11 mouse cellular contexts compared by ENCODE assay signal in genomic region chr16:89972854-89973487, GRCm38 (mm10).
A peak's percentile ranks its signal among the peaks of the same experiment; 100 is the strongest.
DNase-seq lines count a peak whose midpoint lies in the region; ATAC-seq lines count a peak whose summit lies in the region.
"Had no signal": no experiment of that assay in that cellular context is flagged by ENCODE, and none has a peak within 500 bp of the region (broad histone marks: within the 10 kb centered on the region; RNA-seq: fewer than 3 reads in every experiment).

No protein-coding gene starts in this region.

- no peak overlapping the region for H3K27ac ChIP-seq in hindbrain, embryonic 16.5 days (ENCODE audit: low read depth, low read length)
- no peak overlapping the region for H3K27ac ChIP-seq in heart, embryonic 11.5 days (ENCODE audit: low read depth, low read length)
- H3K27ac ChIP-seq: forebrain, embryonic 10.5 days had no signal

- H3K4me2 ChIP-seq in hindbrain, embryonic 16.5 days (ENCODE audit: low read length), result no peak overlapping the region
- H3K4me2 ChIP-seq in heart, embryonic 11.5 days, result no peak overlapping the region
- H3K4me2 ChIP-seq: liver, embryonic 11.5 days had no signal

- no peaks in the 10 kb centered on the region for H3K36me3 ChIP-seq in hindbrain, embryonic 16.5 days (ENCODE audit: control insufficient read depth, insufficient read depth, low read length)
- H3K36me3 ChIP-seq in heart, embryonic 11.5 days (ENCODE audit: control insufficient read depth, insufficient read depth, low read length), result no peaks in the 10 kb centered on the region
- H3K36me3 ChIP-seq: forebrain, embryonic 10.5 days had no signal

- intact Hi-C loops in left cerebral cortex, postnatal 10 days (cut with DNase I), result no loop called here

- peak; percentile 69 for ATAC-seq in monocyte, adult 5-6 weeks (replicated peaks; ENCODE audit: insufficient number of reproducible peaks, low FRiP score, low TSS enrichment, poor library complexity, severe bottlenecking)
- ATAC-seq in hindbrain, embryonic 16.5 days, result no peak
- ATAC-seq in heart, embryonic 11.5 days (replicated peaks; ENCODE audit: insufficient number of reproducible peaks, low FRiP score, low TSS enrichment), result no peak

- H3K27me3 ChIP-seq in hindbrain, embryonic 16.5 days (replicated peaks; ENCODE audit: control insufficient read depth, insufficient read depth, low read length), result no peaks in the 10 kb centered on the region
- H3K27me3 ChIP-seq in heart, embryonic 11.5 days (ENCODE audit: control insufficient read depth, insufficient read depth, low read length), result no peaks in the 10 kb centered on the region

- 95% methylated on average over 15 of the region's 15 CpGs for WGBS in hindbrain, embryonic 16.5 days
- 92% methylated on average over 15 of the region's 15 CpGs for WGBS in heart, embryonic 11.5 days (ENCODE audit: insufficient replicate concordance)

- H3K4me1 ChIP-seq in hindbrain, embryonic 16.5 days (ENCODE audit: control insufficient read depth, insufficient read depth, low read depth, low read length), result no peaks in the 10 kb centered on the region
- peaks cover 2% of the 10 kb centered on the region; the same call in 1 of the 2 replicates for H3K4me1 ChIP-seq in heart, embryonic 11.5 days (ENCODE audit: control insufficient read depth, insufficient read depth, low read length)

- no peaks in the 10 kb centered on the region for H3K9me3 ChIP-seq in hindbrain, embryonic 16.5 days (ENCODE audit: control insufficient read depth, low read length)
- no peaks in the 10 kb centered on the region for H3K9me3 ChIP-seq in heart, embryonic 11.5 days (replicated peaks; ENCODE audit: control insufficient read depth, low read length)
- H3K9me3 ChIP-seq: forebrain, embryonic 10.5 days had no signal

- no peak overlapping the region for H3K4me3 ChIP-seq in hindbrain, embryonic 16.5 days (ENCODE audit: low read length)
- H3K4me3 ChIP-seq in heart, embryonic 11.5 days (ENCODE audit: low read depth, low read length), result no peak overlapping the region
- H3K4me3 ChIP-seq: forebrain, embryonic 10.5 days had no signal

- peak; percentile 26 to 48 for DNase-seq in left cerebral cortex, adult 18-20 months (ENCODE audit: low spot score in 2 of 2)
- no peak for DNase-seq in left cerebral cortex, postnatal 10 days (ENCODE audit: extremely low spot score in 1 of 2, low spot score in 2 of 2)
- DNase-seq in CD4-positive helper T cell, adult 2 months (ENCODE audit: low read depth, low spot score), result peak; percentile 85
- peak; percentile 26 for DNase-seq in adrenal gland, postnatal 25 days
- no peak for DNase-seq in lung, postnatal 36 days
- DNase-seq: gastrocnemius, postnatal 25 days had no signal

- no peak overlapping the region for H3K9ac ChIP-seq in hindbrain, embryonic 16.5 days (ENCODE audit: low read depth, low read length)
- no peak overlapping the region for H3K9ac ChIP-seq in heart, embryonic 11.5 days (ENCODE audit: low read depth, low read length)

Comparison
In these comparisons a context has a peak if more than half of its experiments do, and no peak if none do; other contexts are left out.
1. DNase-seq: peak in left cerebral cortex, adult 18-20 months (2 of 2), CD4-positive helper T cell, adult 2 months (single experiment) and adrenal gland, postnatal 25 days (single experiment); none in left cerebral cortex, postnatal 10 days (0 of 2) and lung, postnatal 36 days (single experiment).